Mouse (Mus musculus): Measurements from ENCODE around the gene Olfr1221. TPM values are rescaled to one million over a fixed set of nuclear protein-coding genes. Genes with fewer than 3 reads are reported as not detected.

Gene Olfr1221
- polyA plus RNA-seq, 1 experiment from 2014 or later, result not detected

Other genes with a start within 250 kb of the Olfr1221 start
- gene Olfr1208, start 215.0 kb downstream of the Olfr1221 start, polyA plus RNA-seq (2015; fragmentation: Nextera tagmentation; extraction: Ambion mirVana), result not detected in 2 replicates
- 0.10 TPM in 1 of 2 replicates, not detected in the other for gene Olfr1209, start 202.1 kb downstream of the Olfr1221 start, polyA plus RNA-seq (2015; fragmentation: Nextera tagmentation; extraction: Ambion mirVana)
- gene Olfr1211, start 179.2 kb downstream of the Olfr1221 start, polyA plus RNA-seq (2015; fragmentation: Nextera tagmentation; extraction: Ambion mirVana), result not detected in 2 replicates
- gene Olfr1212, start 163.3 kb downstream of the Olfr1221 start, polyA plus RNA-seq (2015; fragmentation: Nextera tagmentation; extraction: Ambion mirVana), result not detected in 2 replicates
- gene Gm13762, start 137.0 kb downstream of the Olfr1221 start, polyA plus RNA-seq (2015; fragmentation: Nextera tagmentation; extraction: Ambion mirVana), result not detected in 2 replicates
- not detected in 2 replicates for gene Olfr1214, start 124.6 kb downstream of the Olfr1221 start, polyA plus RNA-seq (2015; fragmentation: Nextera tagmentation; extraction: Ambion mirVana)
- gene Olfr1215, start 110.3 kb downstream of the Olfr1221 start, polyA plus RNA-seq (2015; fragmentation: Nextera tagmentation; extraction: Ambion mirVana), result not detected in 2 replicates
- not detected in 2 replicates for gene Olfr1216, start 98.9 kb downstream of the Olfr1221 start, polyA plus RNA-seq (2015; fragmentation: Nextera tagmentation; extraction: Ambion mirVana)
- gene Olfr1217, start 85.2 kb downstream of the Olfr1221 start, polyA plus RNA-seq (2015; fragmentation: Nextera tagmentation; extraction: Ambion mirVana), result 0.07 TPM in 1 of 2 replicates, not detected in the other
- not detected in 2 replicates for gene Olfr1218, start 56.1 kb downstream of the Olfr1221 start, polyA plus RNA-seq (2015; fragmentation: Nextera tagmentation; extraction: Ambion mirVana)
- not detected in 2 replicates for gene Olfr1219, start 33.8 kb downstream of the Olfr1221 start, polyA plus RNA-seq (2015; fragmentation: Nextera tagmentation; extraction: Ambion mirVana)
- not detected in 2 replicates for gene Olfr1220, start 10.4 kb downstream of the Olfr1221 start, polyA plus RNA-seq (2015; fragmentation: Nextera tagmentation; extraction: Ambion mirVana)
- gene Olfr1222, start 15.8 kb upstream of the Olfr1221 start, polyA plus RNA-seq (2015; fragmentation: Nextera tagmentation; extraction: Ambion mirVana), result not detected in 2 replicates
- gene Olfr1223, start 34.3 kb upstream of the Olfr1221 start, polyA plus RNA-seq (2015; fragmentation: Nextera tagmentation; extraction: Ambion mirVana), result not detected in 2 replicates
- gene Olfr1224-ps1, start 46.8 kb upstream of the Olfr1221 start, polyA plus RNA-seq (2015; fragmentation: Nextera tagmentation; extraction: Ambion mirVana), result not detected in 2 replicates
- not detected in 2 replicates for gene Olfr1225, start 57.4 kb upstream of the Olfr1221 start, polyA plus RNA-seq (2015; fragmentation: Nextera tagmentation; extraction: Ambion mirVana)
- not detected in 2 replicates for gene Olfr1226, start 82.8 kb upstream of the Olfr1221 start, polyA plus RNA-seq (2015; fragmentation: Nextera tagmentation; extraction: Ambion mirVana)
- not detected in 2 replicates for gene Olfr1228, start 136.8 kb upstream of the Olfr1221 start, polyA plus RNA-seq (2015; fragmentation: Nextera tagmentation; extraction: Ambion mirVana)
- gene Olfr1229, start 170.7 kb upstream of the Olfr1221 start, polyA plus RNA-seq (2015; fragmentation: Nextera tagmentation; extraction: Ambion mirVana), result not detected in 2 replicates
- not detected in 2 replicates for gene Olfr1230, start 180.0 kb upstream of the Olfr1221 start, polyA plus RNA-seq (2015; fragmentation: Nextera tagmentation; extraction: Ambion mirVana)
- gene Olfr1231, start 189.8 kb upstream of the Olfr1221 start, polyA plus RNA-seq (2015; fragmentation: Nextera tagmentation; extraction: Ambion mirVana), result not detected in 2 replicates
- gene Olfr1232, start 212.4 kb upstream of the Olfr1221 start, polyA plus RNA-seq (2015; fragmentation: Nextera tagmentation; extraction: Ambion mirVana), result not detected in 2 replicates
- gene Olfr1233, start 225.1 kb upstream of the Olfr1221 start, polyA plus RNA-seq (2015; fragmentation: Nextera tagmentation; extraction: Ambion mirVana), result not detected in 2 replicates
- gene Olfr1234, start 247.6 kb upstream of the Olfr1221 start, polyA plus RNA-seq (2015; fragmentation: Nextera tagmentation; extraction: Ambion mirVana), result not detected in 2 replicates